In genomic region chr17:46059226-46059825, GRCm38 (mm10) we compare ENCODE assay signal across 16 mouse cellular contexts. TPM values are rescaled to one million over a fixed set of nuclear protein-coding genes. Genes with fewer than 3 reads are reported as not detected.
DNase-seq lines count a peak whose midpoint lies in the region; ATAC-seq and TF ChIP-seq lines count a peak whose summit lies in the region.
"Had no signal": no experiment of that assay in that cellular context is flagged by ENCODE, and none has a peak within 500 bp of the region (broad histone marks: within the 10 kb centered on the region; RNA-seq: fewer than 3 reads in every experiment).

No protein-coding gene starts in this region.

- H3K9me3 ChIP-seq in lung, embryonic 15.5 days: no peaks in the 10 kb centered on the region
- H3K9me3 ChIP-seq: forebrain, embryonic 12.5 days; hindbrain, embryonic 13.5 days; liver, embryonic 12.5 days had no signal

- no peak overlapping the region for H3K4me3 ChIP-seq in gastrocnemius, adult 2 months
- H3K4me3 ChIP-seq in lung, embryonic 15.5 days: no peak overlapping the region
- H3K4me3 ChIP-seq: forebrain, embryonic 12.5 days; heart, adult 2 months; hindbrain, embryonic 13.5 days; liver, embryonic 12.5 days had no signal

- no peak overlapping the region for H3K9ac ChIP-seq in lung, embryonic 15.5 days
- H3K9ac ChIP-seq: forebrain, embryonic 12.5 days; hindbrain, embryonic 13.5 days; liver, embryonic 12.5 days had no signal

- H3K4me1 ChIP-seq in lung, embryonic 15.5 days: peaks cover 42% of the 10 kb centered on the region

- no peak overlapping the region for H3K4me2 ChIP-seq in lung, embryonic 15.5 days
- H3K4me2 ChIP-seq: forebrain, embryonic 12.5 days; hindbrain, embryonic 13.5 days; liver, embryonic 12.5 days had no signal

- intact Hi-C loops in gastrocnemius, adult 2 months (cut with DNase I): no loop called here
- intact Hi-C loops in gastrocnemius, postnatal 14 days (cut with DNase I; ENCODE audit: low total_unique reads): loop anchor here (10.0 kb wide), 1 partner anchor 265 kb away; the partner anchor contains the start of gene Abcc10

- H3K27me3 ChIP-seq in lung, embryonic 15.5 days: no peaks in the 10 kb centered on the region
- H3K27me3 ChIP-seq: forebrain, embryonic 12.5 days; hindbrain, embryonic 13.5 days had no signal

- peak; percentile 12 for DNase-seq in gastrocnemius, adult 2 months
- DNase-seq in gastrocnemius, postnatal 14 days: no peak
- DNase-seq in retina, postnatal 1 day: peak; percentile 38
- no peak for DNase-seq in retina, embryonic 14.5 days (ENCODE audit: low spot score)
- peak; percentile 88 for DNase-seq in urinary bladder, postnatal 14 days (ENCODE audit: low spot score)
- DNase-seq in embryo, embryonic 10.5 days (ENCODE audit: low spot score): no peak
- DNase-seq: adrenal gland, postnatal 10 days; heart, adult 2 months; layer of hippocampus, adult 9-11 months; midbrain, embryonic 14.5 days had no signal

- no peak for ATAC-seq in lung, embryonic 15.5 days (ENCODE audit: borderline replicate concordance, extremely low read depth, low FRiP score, low TSS enrichment)
- ATAC-seq in inflammation-experienced regulatory T-cells, adult 6 months: no peak
- ATAC-seq: intestine, embryonic 16.5 days; liver, embryonic 12.5 days had no signal

- H3K27ac ChIP-seq in gastrocnemius, adult 2 months: no peak overlapping the region
- H3K27ac ChIP-seq in lung, embryonic 15.5 days: peak overlapping the region; percentile 8; the same call in 1 of the 2 replicates
- H3K27ac ChIP-seq: forebrain, embryonic 12.5 days; heart, adult 2 months; hindbrain, embryonic 13.5 days; liver, embryonic 12.5 days had no signal

- WGBS in lung, embryonic 15.5 days: 53% methylated on average over 15 of the region's 15 CpGs

- TF ChIP-seq CTCF in gastrocnemius, adult 2 months (IDR thresholded peaks at IDR 0.05): no peak

- H3K36me3 ChIP-seq in lung, embryonic 15.5 days: no peaks in the 10 kb centered on the region
- H3K36me3 ChIP-seq: forebrain, embryonic 12.5 days; hindbrain, embryonic 13.5 days; liver, embryonic 12.5 days had no signal

RNA-seq across cellular contexts. Expression of gene Vegfa, which starts 27.2 kb away (rescaled TPM):
- 100 to 1,000 TPM; 135 to 219 TPM for total RNA-seq in gastrocnemius, adult 2 months (2021)
- 10 to 100 TPM; 73.9 to 95.9 TPM for total RNA-seq in gastrocnemius, postnatal 14 days (2021)
- 5.1 and 6.2 TPM in 2 replicates for polyA plus RNA-seq in lung, embryonic 15.5 days (2015; fragmentation: Nextera tagmentation; extraction: Ambion mirVana)
- polyA plus RNA-seq in inflammation-experienced regulatory T-cells, adult 6 months (2017; shearing (Covaris generic)): not detected

RNA-seq across cellular contexts. Expression of gene Mrps18a, which starts 51.5 kb away (rescaled TPM):
- total RNA-seq in gastrocnemius, adult 2 months (2021): 100 to 1,000 TPM in 1 of 2 experiments, 10 to 100 TPM in 1; 84.2 to 104 TPM
- total RNA-seq in gastrocnemius, postnatal 14 days (2021): 10 to 100 TPM; 61.3 to 61.8 TPM
- 143 TPM in 2 replicates for polyA plus RNA-seq in lung, embryonic 15.5 days (2015; fragmentation: Nextera tagmentation; extraction: Ambion mirVana)
- 100 to 1,000 TPM in 2 of 3 experiments, 10 to 100 TPM in 1; 97.0 to 127 (median 110) TPM for polyA plus RNA-seq in inflammation-experienced regulatory T-cells, adult 6 months (2017; shearing (Covaris generic))

Comparison
In these comparisons a context has a peak if more than half of its experiments do, and no peak if none do; other contexts are left out.
1. DNase-seq: peak in gastrocnemius, adult 2 months (single experiment), retina, postnatal 1 day (single experiment) and urinary bladder, postnatal 14 days (single experiment); none in gastrocnemius, postnatal 14 days (single experiment), retina, embryonic 14.5 days (single experiment) and embryo, embryonic 10.5 days (single experiment).